Mouse (Mus musculus): ENCODE results near the gene Slc15a2.
A peak's percentile ranks its signal among the peaks of the same experiment; 100 is the strongest.

Gene Slc15a2

DNA sequence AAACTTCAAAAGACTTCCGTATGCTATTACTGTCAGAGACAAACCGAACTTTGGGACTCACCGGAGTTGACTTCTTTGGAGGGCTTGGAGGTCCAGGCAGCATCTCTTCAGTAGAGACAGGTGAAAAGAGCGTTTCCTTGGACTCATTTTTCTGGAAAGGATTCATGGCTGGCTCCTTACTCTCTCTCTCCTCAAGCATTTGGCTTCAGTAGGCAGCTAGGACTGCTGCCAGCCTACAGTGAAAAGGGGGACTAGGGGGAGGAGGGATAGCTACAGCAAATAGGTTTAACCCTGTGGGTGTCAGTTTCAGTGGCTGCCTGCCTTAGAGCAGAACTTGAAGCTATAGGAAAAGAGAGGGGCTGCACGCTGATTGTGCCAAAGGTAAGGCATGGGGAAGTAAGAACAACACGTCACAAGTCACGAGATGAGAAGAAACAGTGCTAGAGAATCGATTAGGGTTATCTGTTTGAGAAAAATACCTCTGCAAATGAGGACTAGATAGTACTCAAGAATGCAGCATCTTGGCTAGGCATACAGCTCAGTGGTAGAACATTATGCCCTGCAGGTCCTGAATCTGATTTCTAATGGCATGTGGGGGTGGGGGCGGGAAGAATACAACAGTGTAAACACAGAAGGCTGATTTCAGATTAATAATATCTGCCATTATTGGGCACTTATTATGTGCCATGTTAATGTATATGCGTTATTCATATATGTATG lies at the start of gene Slc15a2:
Gene Slc15a2 (minus strand): TSS at position 369 of the 720 bp plus-strand sequence.
- DNase-seq, result peak; percentile 12 to 35

DNA sequence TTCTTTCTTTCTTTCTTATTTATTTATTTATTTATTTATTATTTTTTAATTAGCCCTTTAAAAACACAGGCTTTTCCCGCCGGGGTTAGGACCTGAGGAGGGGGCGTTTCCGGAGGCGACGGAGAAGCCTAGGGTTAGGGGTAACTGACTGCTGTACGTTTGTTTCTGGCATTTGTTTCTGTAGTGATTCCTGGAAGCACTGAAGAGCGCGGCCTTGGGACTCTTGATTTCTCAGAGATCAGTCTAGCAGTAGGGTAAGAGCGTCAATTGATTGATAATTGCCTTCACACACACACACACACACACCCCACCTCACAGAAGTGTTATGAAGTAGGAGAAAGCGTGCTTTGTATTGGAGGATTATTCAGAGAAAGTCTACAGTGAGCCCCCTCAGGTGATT lies 44.1 kb upstream of the Slc15a2 start:
- DNase-seq, result no peak

GRCm38 (mm10) chr16:36828054-36828786 lies 43.5 kb upstream of the Slc15a2 start, which contains the start of gene Iqcb1:
Iqcb1 (plus strand) TSS chr16:36828385.
- peak; percentile 86 to 87 for DNase-seq

DNA sequence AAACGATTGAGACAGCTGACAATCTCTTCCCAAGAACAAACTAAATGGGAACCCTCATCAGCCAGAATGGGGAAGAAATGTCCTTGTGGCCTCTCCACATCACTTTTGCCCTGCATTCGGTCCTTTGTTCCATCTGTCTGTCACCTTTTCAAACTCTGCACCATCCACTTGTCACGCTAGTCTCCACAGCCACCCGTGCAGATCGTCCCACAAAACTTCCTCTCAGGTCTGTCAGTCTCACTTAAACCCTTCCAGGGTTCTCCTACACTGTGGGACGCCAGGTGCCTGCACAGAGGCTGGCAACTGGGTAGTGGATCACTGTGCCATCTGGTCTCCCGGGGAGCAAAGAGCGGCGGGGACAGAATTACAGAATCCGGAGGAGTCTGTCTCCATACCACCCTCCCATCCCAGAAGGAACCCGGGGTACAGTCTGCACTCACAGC lies 42.9 kb upstream of the Slc15a2 start:
- DNase-seq, result peak in 1 of 2 experiments; percentile 1

GRCm38 (mm10) chr16:36821474-36821873 lies 36.7 kb upstream of the Slc15a2 start:
- DNase-seq, result peak; percentile 53 to 81

- no peak for DNase-seq
Measured at GRCm38 (mm10) chr16:36820747-36821146, 36.0 kb upstream of the Slc15a2 start.

DNA sequence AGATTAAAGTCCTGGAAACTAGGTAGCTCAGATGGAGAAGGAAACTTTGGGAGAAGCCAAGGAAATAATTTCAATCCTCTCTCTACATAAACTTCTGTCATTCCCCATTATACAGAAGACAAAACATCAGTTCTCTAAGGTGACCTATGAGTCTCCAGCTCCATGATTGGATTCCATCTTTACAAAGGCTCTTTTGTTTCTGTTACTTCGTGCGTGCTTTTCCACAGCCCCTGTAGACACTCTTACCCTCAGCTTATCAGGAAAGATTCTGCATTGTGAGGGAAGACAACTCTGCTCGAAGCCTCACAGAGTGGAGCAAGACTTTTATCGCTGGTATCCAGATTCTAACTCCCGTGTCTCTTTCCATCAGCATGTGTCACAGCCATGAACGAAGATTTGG lies 35.3 kb upstream of the Slc15a2 start:
- no peak for DNase-seq

GRCm38 (mm10) chr16:36817321-36817926 lies 32.7 kb upstream of the Slc15a2 start:
- peak; percentile 78 to 83 for DNase-seq

DNA sequence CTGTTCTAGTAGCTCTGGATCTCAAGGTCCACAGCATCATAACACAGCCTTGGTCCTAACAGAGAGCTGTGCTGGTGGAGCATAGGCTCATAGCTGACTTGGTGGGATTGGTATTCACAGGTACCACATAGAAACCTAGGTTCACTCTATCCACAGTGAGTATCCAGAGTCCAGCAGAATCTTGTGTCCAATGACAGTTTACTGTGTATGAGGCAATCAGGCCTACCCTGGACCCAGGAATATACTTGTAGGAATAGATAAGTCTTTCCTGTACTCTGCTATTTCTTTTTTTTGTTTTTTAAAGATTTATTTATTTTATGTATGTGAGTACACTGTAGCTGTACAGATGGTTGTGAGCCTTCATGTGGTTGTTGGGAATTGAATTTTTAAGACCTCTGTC lies 32.2 kb upstream of the Slc15a2 start:
- DNase-seq, result no peak

DNA sequence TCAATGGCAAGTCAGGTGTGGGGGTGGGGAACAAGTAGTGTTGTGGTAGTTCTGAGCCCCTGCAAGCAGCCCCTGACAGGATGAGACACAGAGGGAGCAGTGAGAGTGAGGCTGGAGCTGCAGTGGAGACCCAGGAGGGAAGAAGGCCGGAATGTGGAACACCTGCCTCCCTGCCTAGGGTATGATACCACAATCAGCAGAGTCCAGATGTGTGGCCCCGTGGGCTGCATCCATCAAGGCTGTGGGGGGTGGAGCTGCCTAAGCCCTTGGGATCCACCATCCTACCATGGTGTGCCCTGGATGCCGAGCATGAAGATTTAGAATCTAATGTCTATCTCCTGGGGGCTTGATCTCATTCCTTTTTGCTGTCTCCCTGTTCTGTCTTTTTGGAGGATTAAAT lies 28.9 kb upstream of the Slc15a2 start:
- DNase-seq, result no peak

DNA sequence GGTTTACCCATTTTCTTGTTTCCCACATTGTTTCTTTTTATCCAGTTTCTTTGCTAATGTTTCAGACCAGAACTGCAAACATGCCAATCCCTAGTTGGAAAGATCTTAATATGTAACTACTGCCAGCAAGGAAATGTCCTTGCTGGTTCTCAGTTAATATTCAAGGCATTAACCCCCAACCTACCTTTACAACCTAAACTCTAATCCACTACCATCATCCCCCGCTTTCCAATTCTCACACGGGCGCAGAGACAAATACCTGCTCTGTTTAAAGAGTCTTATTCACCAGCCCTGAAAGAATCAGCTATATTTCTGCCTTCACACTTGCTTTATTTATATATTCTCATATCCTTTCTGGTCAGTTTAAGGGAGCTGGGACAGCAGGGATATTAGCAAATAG lies 23.9 kb upstream of the Slc15a2 start:
- no peak for DNase-seq

DNA sequence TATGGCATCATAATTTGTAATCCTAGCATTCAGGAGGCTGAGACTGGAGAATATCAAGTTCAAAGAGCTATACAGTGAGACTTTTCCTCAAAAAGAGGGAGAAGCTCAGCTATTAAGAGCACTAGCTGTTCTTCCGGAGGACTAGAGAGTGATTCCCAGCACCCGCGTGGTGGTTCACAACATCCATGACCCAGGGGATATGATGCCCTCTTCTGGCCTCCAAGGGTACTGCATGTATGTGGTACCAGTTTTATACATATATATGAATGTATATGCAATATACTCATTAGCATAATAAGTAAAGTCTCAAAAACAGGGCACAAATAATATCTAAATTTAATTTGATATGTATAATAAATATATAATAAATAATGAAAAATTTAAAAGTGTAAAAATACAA lies 17.6 kb upstream of the Slc15a2 start:
- DNase-seq, result no peak

GRCm38 (mm10) chr16:36798334-36798733 lies 13.6 kb upstream of the Slc15a2 start:
- no peak for DNase-seq

DNA sequence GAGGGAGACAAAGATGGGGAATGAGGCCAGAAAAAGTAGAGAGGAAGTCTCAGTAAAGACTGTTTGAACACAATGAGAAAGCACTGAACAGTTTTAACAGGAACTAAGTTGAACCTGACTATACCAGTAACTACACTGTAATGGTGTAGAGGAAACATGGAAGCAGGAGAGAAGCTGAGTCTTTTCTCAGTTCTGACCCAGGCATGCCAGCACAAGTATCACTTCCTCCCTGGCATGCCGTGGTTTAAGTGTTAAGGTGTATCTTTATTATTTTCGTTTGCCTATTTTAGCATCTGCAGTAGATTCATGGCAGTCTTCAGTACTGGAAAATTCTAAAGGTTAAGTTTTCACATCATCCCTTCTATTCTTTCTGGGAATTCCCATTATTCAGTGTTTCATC lies 10.2 kb upstream of the Slc15a2 start:
- no peak for DNase-seq

GRCm38 (mm10) chr16:36790166-36790565 lies 5.4 kb upstream of the Slc15a2 start:
- DNase-seq, result no peak

- DNase-seq, result no peak
Measured at GRCm38 (mm10) chr16:36786466-36786865, 1.7 kb upstream of the Slc15a2 start.

GRCm38 (mm10) chr16:36784146-36784545 lies 616 bp downstream of the Slc15a2 start:
- DNase-seq, result no peak

DNA sequence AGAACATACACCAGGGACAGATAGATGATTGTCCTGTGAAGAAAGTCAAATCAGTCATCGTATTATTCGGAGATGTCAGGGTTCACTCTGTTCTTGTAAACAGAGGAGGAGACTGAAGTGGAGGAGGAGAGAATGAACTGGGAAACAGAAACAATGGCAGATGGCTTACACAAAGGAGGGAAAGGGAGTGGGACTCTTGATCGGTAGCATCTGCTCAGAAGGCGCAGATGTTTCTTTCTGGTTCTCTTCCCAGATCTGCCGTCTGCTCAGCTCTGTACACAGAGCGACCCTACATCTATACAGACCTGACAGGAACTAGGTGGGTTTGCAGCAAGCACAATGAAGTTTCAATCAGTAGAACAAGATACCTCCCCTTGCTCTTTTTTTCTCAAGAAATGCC lies 9.1 kb downstream of the Slc15a2 start:
- no peak for DNase-seq

- peak in 1 of 2 experiments; percentile 15 for DNase-seq
Measured at GRCm38 (mm10) chr16:36772996-36773395, 11.8 kb downstream of the Slc15a2 start.

DNA sequence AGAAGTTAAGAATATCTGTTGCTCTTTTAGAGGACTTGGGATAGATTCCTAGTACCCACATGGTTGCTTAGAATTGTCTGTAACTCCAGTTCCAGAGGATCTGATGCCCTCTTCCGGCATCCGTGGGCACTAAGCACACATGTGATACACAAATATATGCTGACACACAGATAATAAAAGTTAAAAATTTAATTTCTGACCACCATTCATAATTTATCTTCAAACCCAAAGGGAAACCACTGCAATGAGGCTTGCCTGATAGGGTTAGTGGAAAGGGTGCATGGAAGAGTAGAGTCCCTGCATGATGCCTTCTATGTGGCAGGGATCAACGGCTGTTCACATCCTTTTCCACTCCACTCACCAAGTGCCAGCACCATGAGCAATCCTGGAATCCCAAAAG lies 13.1 kb downstream of the Slc15a2 start:
- no peak for DNase-seq

GRCm38 (mm10) chr16:36771244-36771643 lies 13.5 kb downstream of the Slc15a2 start:
- no peak for DNase-seq

- peak; percentile 41 to 79 for DNase-seq
Measured at GRCm38 (mm10) chr16:36770830-36771229, 13.9 kb downstream of the Slc15a2 start.

DNA sequence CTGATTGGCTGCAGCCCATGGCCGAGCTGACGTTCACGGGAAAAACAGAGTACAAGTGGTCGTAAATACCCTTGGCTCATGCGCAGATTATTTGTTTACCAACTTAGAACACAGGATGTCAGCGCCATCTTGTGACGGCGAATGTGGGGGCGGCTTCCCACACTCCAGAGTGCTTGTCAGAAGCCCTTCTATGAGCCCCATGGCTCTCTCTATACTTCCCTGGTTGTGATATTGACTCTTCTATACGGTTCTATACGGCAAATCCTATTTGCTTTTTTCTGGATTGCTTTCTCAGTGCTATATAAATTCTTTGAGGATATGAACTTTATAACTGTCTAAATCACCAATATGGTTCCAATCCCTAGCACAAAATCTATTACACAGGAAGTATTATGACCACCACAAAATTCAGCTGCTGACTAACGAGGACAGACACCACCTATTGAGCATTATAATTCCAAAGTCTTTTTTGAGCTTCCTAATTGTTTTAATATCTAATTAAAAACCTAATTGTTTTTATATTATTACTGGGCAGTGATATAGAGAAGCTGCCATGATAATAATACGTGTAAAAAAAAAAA lies 14.5 kb downstream of the Slc15a2 start:
- no peak for DNase-seq
